Mouse (Mus musculus) ES-E14 (cell line): Measurements from ENCODE around the gene Pdcd4. TPM values are rescaled to one million over a fixed set of nuclear protein-coding genes. Genes with fewer than 3 reads are reported as not detected.

ENCODE experiments used
- DNase-seq: peaks from one replicate; pipeline ENCODE4 v3.0.0-alpha.2; 2013; ENCODE audit warnings: low read depth, low spot score
- H3K27ac ChIP-seq: 2 replicates; pipeline ENCODE4 v1.5.1; 2012; ENCODE audit warnings: low read depth, mild to moderate bottlenecking, low read length, moderate library complexity, mixed read lengths; ENCODE audit not compliant: poor library complexity, insufficient read depth, severe bottlenecking
- H3K36me3 ChIP-seq: 2 replicates; pipeline ENCODE4 v1.6.1; 2012; ENCODE audit warnings: mild to moderate bottlenecking, low read length, moderate library complexity, mixed read lengths; ENCODE audit not compliant: control insufficient read depth, poor library complexity, insufficient read depth, severe bottlenecking
- H3K4me1 ChIP-seq, 2 experiments: fragments of 150-350 bp in 1 of 2; sonication (generic) in 1 of 2; 2 replicates each; pipeline ENCODE4 v1.6.1; 2012; ENCODE audit warnings: low read length in 2 of 2, mild to moderate bottlenecking in 1 of 2, mixed read lengths in 1 of 2; ENCODE audit not compliant: control insufficient read depth in 2 of 2, insufficient read depth in 2 of 2, poor library complexity in 1 of 2
- H3K4me3 ChIP-seq, 2 experiments: fragments of 150-350 bp in 1 of 2; sonication (generic) in 1 of 2; 2 replicates each; pipeline ENCODE4 v1.5.1; 2012; ENCODE audit warnings: low read length in 2 of 2, low read depth in 1 of 2, mild to moderate bottlenecking in 1 of 2, mixed read lengths in 1 of 2; ENCODE audit not compliant: insufficient read depth in 1 of 2, poor library complexity in 1 of 2, severe bottlenecking in 1 of 2
- H3K9ac ChIP-seq: 2 replicates; pipeline ENCODE4 v1.6.1; 2012; ENCODE audit warnings: low read depth, mild to moderate bottlenecking, low read length, mixed read lengths; ENCODE audit not compliant: poor library complexity, insufficient read depth, severe bottlenecking
- H3K9me3 ChIP-seq: fragments of 150-350 bp; sonication (generic); 2 replicates; pipeline ENCODE4 v1.6.1; 2012; ENCODE audit warnings: low read depth, mild to moderate bottlenecking, low read length; ENCODE audit not compliant: control insufficient read depth, insufficient read depth
- CHD2 ChIP-seq: IDR thresholded peaks from 2 replicates; pipeline ENCODE4 v1.6.1; 2014; ENCODE audit warnings: mild to moderate bottlenecking, low read depth, low read length, inconsistent platforms
- HCFC1 ChIP-seq: IDR thresholded peaks from 2 replicates; pipeline ENCODE4 v1.6.1; 2012; ENCODE audit warnings: low read length, inconsistent platforms, borderline replicate concordance; ENCODE audit not compliant: insufficient read depth
- MAFK ChIP-seq: IDR thresholded peaks from 2 replicates; pipeline ENCODE4 v1.6.1; 2014; ENCODE audit warnings: mild to moderate bottlenecking, low read depth, low read length, inconsistent platforms; ENCODE audit not compliant: insufficient read depth
- ZC3H11A ChIP-seq: IDR thresholded peaks from 2 replicates; pipeline ENCODE4 v1.6.1; 2012; ENCODE audit warnings: low read depth, mild to moderate bottlenecking, inconsistent platforms, low read length, borderline replicate concordance
- ZNF384 ChIP-seq: IDR thresholded peaks from 2 replicates; pipeline ENCODE4 v1.6.1; 2012; ENCODE audit warnings: low read depth, low read length, inconsistent platforms
- in situ Hi-C, 2 experiments: fragments of 600-800 bp; cut with MboI; formaldehyde crosslinking; loops; one replicate each; pipeline ENCODE4 v1.15.1; 2025; ENCODE audit warnings: low sequenced_read_pairs in 2 of 2, inconsistent platforms in 1 of 2; ENCODE audit not compliant: unreplicated experiment in 2 of 2
- total RNA-seq: library from RNA; depleted of rRNA; stranded (reverse); fragments of 300-350 nt; gene quantifications from 2 replicates; pipeline ENCODE4 v1.2.3, GENCODE M21; 2012

The Pdcd4 gene
- total RNA-seq, 1 experiment, result 13.4 TPM

DNA sequence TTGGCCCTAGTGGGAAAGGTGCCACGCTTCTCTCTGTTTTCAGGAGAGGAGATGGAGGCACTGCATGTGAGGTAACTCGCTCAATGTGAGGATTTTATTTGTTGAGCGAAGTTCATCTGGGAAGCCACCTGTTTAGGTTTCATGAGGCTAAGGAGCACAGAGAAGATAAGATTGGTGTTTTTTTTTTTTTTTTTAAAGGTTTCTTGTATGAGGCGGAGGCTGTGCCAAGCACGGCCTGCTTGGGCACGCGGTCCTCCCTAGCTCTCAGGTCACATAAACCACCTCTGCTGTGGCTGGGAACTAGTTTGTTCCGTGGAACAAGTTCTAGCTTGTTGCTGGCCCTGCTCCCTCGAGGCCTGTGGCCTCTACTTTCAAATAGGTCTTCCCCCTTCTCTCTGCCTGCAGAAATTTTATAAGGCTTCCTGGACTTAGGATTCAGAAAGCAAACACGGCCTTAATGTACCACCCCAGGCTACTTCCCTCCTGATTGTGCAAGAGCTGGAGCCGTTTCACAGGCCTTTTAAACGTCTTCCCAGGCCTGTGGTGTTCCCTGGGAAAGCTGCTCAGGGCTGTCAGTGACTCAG, 2.6 kb downstream of the Pdcd4 start:
- H3K4me3 ChIP-seq, result no peak overlapping the region
- in situ Hi-C loops, result no loop called here
- H3K27ac ChIP-seq, result no peak overlapping the region
- TF ChIP-seq ZNF384, result no peak
- no peak for TF ChIP-seq HCFC1
- no peak for TF ChIP-seq MAFK
- no peak for TF ChIP-seq CHD2
- TF ChIP-seq ZC3H11A, result no peak
- peaks cover 0 to 4% of the 10 kb centered on the region in 2 experiments; a peak in 1 of 4 replicates for H3K4me1 ChIP-seq
- H3K9me3 ChIP-seq, result no peaks in the 10 kb centered on the region
- no peak for DNase-seq
- H3K36me3 ChIP-seq, result no peaks in the 10 kb centered on the region
- no peak overlapping the region for H3K9ac ChIP-seq

DNA sequence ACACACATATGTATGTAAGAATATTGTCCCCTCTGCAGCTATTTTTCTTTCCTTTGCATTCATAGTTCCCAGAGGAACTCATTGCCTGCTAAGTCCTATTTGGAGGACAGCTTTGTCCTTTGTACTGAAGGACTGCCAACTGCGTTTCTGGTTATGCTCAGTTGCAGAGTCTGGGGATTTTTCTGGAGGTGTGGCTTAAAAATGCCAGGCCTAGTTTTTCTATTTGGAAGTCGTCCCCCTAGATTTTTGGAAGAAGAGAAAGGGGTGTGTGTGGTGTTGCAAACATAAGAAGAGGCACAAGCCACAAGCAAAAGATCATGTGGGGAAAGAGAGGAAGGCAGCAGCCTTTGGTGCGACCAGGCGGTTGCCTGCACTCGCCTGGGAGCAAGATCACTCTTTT, 6.0 kb downstream of the Pdcd4 start:
- in situ Hi-C loops, result no loop called here
- no peak for TF ChIP-seq MAFK
- DNase-seq, result no peak
- Histone ChIP-seq H3K4me3 (no peak overlapping the region), H3K9me3 (no peaks in the 10 kb centered on the region), H3K4me1 (no peaks in the 10 kb centered on the region), H3K36me3 (no peaks in the 10 kb centered on the region), H3K9ac (no peak overlapping the region), H3K27ac (no peak overlapping the region)

DNA sequence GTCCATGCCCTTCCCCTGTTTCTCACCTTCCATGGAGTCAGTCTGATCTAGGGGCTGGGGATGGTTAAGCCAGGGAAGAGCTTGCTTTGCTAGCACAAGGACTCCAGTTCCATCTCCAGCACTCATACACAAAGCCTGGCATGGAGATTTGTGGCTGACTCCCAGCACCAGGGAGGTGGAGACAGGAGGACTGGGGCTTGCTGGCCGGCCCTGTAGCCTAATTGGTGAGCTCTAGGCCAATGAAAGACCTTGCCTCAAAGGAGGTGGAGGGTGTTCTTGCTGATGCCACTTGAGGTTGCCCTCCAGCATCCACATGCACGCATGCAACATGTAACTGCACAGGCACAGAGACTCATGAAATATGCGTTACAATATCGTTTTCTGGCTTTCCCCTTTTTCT, 6.5 kb downstream of the Pdcd4 start:
- Histone ChIP-seq H3K9ac (no peak overlapping the region), H3K36me3 (no peaks in the 10 kb centered on the region), H3K9me3 (no peaks in the 10 kb centered on the region), H3K4me3 (no peak overlapping the region), H3K27ac (no peak overlapping the region), H3K4me1 (no peaks in the 10 kb centered on the region)
- in situ Hi-C loops, result no loop called here
- no peak for DNase-seq
- no peak for TF ChIP-seq CHD2

DNA sequence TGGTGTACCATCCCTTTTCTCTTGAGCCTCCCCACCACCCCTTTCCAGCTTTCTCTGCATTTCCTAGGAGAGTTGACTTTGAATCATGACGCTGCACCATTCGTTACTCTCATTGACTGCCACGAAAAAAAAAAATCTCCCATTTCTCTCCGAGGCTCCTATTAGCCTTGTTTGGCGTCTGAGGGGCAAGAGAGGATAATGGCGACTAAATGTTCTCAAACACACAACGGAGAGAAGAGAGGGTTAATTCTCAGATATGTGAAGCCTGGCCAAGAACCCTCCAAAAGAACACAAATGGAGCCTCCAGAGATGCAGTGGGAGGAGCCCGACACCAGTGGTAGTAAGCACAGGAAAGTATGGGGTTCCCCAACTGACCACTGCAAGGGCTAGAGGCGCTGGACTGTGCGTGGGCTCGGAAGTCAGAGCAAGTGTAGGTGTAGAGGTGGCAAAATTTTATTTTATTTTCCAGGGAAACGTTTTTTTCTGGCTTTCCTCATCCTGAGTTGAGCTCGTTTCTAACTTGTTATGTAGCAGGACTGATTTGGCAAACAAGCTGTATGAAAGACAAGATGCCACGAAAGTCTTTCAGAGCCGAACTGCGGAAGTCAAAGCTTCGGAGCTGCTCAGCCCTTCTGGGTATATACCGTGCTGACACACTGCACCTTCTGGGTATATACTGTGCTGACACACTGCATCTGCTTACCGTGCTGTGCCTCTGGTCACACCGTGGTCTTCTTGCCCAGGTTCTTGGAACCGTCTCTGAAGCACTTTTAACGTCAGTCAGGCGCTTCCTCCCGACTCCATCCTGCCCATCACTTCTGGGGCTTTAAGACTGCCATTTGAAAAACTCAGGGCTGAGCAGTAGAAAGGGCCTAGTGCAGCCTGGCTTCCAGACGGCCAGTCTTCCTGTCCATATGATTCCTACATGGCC, 7.2 kb downstream of the Pdcd4 start:
- no peaks in the 10 kb centered on the region for H3K9me3 ChIP-seq
- no peak overlapping the region for H3K9ac ChIP-seq
- H3K36me3 ChIP-seq, result no peaks in the 10 kb centered on the region
- H3K27ac ChIP-seq, result no peak overlapping the region
- TF ChIP-seq ZC3H11A, result no peak
- no peak for TF ChIP-seq CHD2
- no peak for TF ChIP-seq MAFK
- TF ChIP-seq ZNF384, result no peak
- no peak for TF ChIP-seq HCFC1
- DNase-seq, result no peak
- H3K4me1 ChIP-seq, result no peaks in the 10 kb centered on the region
- in situ Hi-C loops, result no loop called here
- H3K4me3 ChIP-seq, result no peak overlapping the region

DNA sequence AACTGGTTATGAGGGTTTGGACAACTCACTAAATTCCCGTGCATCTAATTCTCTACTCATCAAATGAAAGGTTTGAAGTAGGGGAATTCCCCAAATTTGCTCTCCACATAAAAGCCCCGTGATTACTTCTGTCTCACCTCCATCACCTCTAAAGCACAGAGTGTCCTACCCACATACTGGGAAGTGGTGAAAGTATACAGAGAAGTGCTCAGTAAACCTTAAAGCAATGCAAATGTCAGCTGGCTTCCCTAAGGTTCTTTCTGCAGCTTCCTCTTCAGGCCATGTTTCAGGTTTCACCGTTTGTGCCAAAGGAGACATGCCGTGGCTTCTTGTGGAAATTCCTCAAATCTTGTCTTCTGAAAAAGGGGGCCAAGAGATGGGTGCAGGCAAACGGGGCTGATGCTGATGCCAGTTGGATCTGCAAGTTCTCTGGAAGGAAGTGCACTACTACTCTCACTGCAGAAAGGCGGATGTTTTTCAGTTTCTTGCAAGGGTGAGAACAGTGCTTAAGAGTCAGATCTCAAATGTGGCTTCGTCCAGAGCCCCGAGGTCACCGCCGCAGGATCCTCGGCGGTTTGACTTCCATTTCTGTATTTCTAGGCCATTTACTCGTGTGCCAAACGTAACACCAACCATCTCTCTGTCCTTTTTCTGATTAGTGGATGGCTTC, 8.0 kb downstream of the Pdcd4 start:
- Histone ChIP-seq H3K4me1 (no peaks in the 10 kb centered on the region), H3K27ac (no peak overlapping the region), H3K4me3 (no peak overlapping the region), H3K9me3 (no peaks in the 10 kb centered on the region), H3K36me3 (no peaks in the 10 kb centered on the region), H3K9ac (no peak overlapping the region)
- no peak for TF ChIP-seq CHD2
- no peak for DNase-seq
- in situ Hi-C loops, result no loop called here
